Mouse (Mus musculus): ENCODE measurements around the gene Fam98b.

Gene Fam98b

DNA sequence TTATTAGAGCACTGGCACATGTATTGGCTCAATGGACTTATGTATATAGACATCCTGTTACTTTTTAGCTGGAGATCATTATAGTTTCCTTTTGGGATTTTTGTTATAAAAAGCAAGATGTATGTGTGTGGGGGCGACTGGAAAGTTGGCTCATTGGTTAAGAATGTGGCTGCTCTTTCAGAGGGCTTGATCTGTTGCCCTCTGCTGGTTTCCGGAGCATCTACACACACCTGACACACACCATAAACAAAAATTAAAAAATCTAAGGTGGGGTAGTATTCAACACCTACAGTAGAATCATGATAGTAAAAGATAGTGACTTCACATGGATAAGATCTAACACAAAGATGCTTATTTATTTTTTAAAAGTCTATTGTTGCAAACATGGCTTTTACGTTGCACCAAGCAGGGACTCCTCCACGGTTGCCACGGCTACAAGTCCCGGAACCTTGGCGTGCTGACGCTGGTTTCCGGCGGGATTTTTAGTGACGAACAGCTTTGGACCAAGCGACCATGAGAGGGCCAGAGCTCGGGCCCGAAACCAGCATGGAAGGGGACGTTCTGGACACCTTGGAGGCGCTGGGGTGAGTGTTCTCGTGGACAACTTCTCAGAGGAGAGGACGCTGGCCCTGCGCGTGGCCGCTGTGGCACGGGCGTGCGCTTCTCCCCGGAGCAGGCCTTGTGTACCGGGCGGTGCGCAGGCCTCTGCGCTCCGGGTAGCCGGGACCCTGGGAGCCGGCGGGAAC, at the start of gene Fam98b:
Gene Fam98b, plus strand, starts transcription at position 485 of the 746 bp plus-strand sequence.
- in situ Hi-C loops (cut with MboI; ENCODE audit: low pct_unique_long_range_greater_than_20kb in 1 of 2, low sequenced_read_pairs in 2 of 2, unreplicated experiment in 1 of 2), result no loop called here

DNA sequence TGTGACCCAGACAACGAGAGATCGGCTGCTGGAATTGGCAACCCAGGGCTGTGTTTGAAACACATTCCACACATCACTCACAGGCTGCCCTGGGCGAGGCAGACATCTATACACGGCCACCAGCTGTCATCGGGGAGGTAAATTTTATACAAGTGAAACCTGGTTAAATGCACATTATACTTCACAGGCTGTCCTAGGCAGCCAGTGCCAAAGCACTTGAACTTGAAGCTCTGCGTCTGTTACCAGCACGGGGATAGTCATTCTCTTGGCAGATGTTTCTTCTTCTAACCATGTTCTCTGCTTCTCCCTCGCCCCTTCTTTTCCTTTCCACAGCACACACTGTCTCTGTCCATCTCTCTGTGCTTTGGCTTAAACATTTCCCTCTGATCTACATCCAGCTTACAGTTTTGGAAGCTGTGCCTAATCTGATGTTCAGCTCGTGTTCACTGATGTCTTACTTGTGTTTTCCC, 48.6 kb upstream of the Fam98b start:
- in situ Hi-C loops (cut with MboI; ENCODE audit: low pct_unique_long_range_greater_than_20kb in 1 of 2, low sequenced_read_pairs in 2 of 2, unreplicated experiment in 1 of 2), result no loop called here

DNA sequence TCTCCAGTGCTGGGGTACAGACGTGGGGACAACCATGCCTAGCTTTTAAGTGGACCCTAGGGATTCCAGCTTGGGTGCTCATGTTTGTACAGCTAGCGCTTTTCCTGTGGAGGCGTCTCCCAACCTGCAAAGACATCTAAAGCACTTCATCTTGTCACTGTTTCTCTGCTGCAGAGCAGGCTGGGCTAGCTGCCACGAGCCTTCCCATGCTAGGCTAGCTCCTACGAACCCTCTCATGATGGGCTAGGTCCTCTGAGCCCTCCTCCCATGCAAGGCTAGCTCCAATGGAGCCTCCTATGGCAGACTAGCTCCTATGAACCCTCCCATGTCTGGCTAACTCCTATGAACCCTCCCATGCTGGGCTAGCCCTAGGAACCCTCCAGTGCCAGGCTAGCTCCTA, 46.2 kb upstream of the Fam98b start:
- in situ Hi-C loops (cut with MboI; ENCODE audit: low pct_unique_long_range_greater_than_20kb in 1 of 2, low sequenced_read_pairs in 2 of 2, unreplicated experiment in 1 of 2), result no loop called here

DNA sequence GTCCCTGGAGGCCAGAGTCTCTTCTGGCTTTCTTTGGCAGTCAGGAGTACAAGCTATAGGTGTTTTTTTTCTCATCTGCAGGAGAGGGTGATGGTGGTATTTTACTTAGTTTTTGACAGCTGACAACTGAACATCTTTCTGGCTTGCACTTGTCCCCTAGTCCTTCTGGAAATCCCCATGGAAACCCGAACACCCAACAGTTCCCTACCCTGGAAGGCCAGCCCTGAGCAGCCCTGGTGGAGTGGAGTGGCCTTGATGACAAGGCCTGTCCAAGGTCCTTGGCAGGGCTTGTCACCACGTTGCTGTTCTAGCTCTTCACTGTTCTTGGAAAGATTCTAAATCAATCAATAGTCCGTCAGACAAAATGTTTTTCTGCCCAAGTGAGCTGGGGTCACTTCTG, 45.0 kb upstream of the Fam98b start:
- in situ Hi-C loops (cut with MboI; ENCODE audit: low pct_unique_long_range_greater_than_20kb in 1 of 2, low sequenced_read_pairs in 2 of 2, unreplicated experiment in 1 of 2), result no loop called here

DNA sequence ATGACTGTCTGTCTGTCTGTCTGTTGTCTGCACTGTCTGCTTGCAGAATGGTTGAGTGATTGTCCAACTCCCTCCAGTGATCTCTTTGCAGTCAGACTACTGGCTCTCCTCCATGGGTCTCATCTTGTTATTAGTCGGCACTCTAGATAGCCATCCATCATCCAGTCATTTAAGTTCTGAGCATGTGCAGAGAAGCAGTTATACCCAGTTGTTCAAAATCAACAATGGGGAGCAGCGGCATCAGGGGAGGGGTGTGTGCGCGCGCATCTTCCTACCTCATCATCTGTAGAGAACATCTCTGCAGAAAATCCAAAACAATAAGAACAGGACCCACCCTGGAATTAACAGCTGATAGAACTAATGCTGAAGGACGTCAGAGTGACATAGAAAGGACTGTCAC, 44.5 kb upstream of the Fam98b start:
- in situ Hi-C loops (cut with MboI; ENCODE audit: low pct_unique_long_range_greater_than_20kb in 1 of 2, low sequenced_read_pairs in 2 of 2, unreplicated experiment in 1 of 2), result no loop called here

DNA sequence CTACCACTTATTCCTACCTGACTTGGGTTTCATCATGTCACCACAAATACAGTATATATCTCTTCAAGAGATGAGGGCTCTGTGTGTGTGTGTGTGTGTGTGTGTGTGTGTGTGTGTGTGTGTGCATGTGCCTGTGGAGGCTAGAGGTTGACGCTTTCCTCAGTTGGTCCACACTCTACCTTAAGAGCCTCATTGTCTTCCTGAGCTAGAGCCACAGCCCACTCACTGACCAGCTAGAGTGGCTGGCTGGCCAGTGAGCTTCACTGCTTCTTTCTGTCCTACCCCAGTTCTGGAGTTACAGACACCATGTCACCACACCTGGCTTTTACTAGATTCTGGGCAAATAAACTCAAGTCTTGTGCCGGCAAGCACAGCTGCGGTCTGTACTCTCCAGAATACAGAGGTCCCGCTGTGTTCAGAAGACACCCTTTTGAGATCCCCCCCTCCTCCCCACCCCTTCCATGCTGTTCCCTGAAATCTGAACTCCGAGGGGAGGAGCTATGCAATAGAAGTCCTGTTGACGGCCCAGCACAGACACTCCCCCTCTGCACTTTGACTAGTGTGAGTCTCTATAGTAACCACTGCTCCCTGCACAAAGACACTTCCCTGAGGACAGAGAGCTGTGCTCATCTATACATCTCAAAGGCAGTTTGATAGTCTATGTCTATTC, 39.0 kb upstream of the Fam98b start:
- in situ Hi-C loops (cut with MboI; ENCODE audit: low pct_unique_long_range_greater_than_20kb in 1 of 2, low sequenced_read_pairs in 2 of 2, unreplicated experiment in 1 of 2), result no loop called here

DNA sequence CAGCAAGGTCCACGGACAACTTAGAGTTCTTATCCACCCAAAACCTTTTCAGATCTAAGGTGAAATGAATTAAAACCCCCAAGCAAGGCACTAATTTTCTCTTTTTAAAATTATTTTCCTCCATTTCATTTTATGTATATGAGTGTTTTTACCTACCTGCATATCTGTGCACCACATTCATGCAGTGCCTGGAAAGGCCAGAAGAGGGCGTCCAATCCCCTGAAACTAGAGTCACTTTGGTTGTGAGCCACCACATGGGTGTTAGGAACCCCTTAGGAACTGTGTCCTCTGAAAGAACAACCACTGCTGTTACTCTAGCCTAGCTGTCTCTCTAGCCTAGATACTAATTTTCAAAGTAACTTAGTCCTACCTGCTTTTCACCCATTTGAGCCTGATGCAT, 33.4 kb upstream of the Fam98b start:
- in situ Hi-C loops (cut with MboI; ENCODE audit: low pct_unique_long_range_greater_than_20kb in 1 of 2, low sequenced_read_pairs in 2 of 2, unreplicated experiment in 1 of 2), result no loop called here

DNA sequence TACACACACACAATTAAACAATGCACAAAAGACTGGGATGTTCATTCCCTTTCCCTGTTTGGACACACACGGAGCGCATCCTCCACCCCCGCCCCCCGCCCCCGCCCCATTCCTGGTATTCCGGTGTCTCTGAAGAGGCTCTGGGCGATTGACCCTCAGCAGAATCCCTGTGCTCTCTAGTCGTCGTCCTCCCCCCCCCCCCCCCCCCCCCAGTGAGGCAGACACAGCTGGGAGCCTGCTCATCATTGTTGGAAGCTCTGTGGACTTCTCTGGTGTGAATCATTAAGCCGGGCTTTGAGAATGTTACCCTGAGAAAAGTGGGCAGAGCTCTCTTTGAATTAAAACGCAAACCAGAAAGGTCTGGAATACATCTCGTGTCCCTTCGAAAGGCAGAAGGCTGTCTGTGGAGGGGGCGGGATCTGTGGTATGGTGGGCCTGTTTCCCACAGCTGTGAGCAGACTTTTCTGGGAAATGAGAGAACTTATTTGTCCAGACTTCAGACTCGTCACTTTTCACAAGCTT, 31.8 kb upstream of the Fam98b start:
- in situ Hi-C loops (cut with MboI; ENCODE audit: low pct_unique_long_range_greater_than_20kb in 1 of 2, low sequenced_read_pairs in 2 of 2, unreplicated experiment in 1 of 2), result no loop called here

DNA sequence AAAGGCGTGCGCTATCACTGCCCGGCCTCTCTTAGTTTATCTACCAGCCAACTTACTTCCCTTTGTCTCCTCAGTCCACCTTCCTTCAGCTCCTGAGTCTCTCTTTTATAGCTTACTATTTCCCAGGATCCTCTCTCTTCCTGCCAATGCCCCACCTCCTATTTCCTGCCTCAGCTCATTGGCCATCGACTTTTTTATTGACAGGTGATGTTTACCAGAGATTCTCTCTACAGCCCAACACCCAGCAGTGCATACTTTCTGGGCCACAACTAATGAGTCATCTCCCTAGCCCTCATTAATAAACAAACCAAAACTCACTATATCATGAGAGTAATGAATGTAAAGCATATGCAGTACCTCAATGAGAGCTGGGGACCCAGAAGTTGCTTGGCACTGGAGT, 30.0 kb upstream of the Fam98b start:
- in situ Hi-C loops (cut with MboI; ENCODE audit: low pct_unique_long_range_greater_than_20kb in 1 of 2, low sequenced_read_pairs in 2 of 2, unreplicated experiment in 1 of 2), result no loop called here

DNA sequence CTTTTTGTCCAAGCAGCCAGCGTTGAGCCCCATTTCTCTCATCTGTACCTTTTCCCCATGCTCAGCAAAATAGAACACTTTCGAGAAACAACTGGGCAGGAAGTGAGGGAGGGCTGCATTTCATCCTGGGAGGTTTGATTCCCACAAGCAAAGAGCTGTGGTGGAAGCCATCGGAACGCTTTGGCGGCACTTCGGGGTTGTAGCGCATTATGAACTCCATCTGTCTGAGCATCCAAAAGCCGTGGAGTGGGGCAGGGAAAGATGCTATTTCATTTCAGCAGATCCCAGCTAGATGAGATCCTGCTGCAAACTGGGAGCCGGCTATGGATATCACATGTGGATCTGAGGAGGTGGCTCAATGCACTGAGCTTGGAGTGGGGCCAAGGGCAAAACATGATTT, 26.9 kb upstream of the Fam98b start:
- in situ Hi-C loops (cut with MboI; ENCODE audit: low pct_unique_long_range_greater_than_20kb in 1 of 2, low sequenced_read_pairs in 2 of 2, unreplicated experiment in 1 of 2), result loop anchor here in 1 of 2 experiments (10.0 kb wide), 1 partner anchor 328 kb away; no protein-coding TSS in a partner anchor

DNA sequence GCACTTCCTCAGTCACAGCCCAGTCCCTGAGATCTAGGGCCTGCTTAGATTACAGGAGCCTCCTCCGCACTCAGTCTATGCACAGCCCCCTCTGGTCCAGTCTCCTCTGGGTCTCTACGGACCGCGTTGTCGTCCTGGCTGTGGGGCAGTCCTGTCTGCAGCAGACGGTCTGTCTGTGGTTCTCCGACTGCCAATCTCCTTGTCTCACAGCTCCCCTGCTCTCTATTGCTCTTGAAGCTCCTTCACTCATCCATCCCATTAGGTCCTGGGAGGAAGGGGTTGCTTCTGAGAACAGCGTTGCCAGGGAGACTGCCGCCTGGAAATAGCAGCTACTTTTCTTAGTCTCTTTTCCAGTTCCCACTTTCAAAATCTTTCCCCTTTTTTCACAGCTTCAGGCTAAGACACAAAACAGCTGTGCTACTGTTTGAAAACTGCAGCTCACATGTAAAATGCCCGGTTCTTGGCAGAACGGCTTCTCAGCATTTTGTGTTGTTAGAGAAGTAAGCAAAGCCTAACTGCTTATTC, 20.9 kb upstream of the Fam98b start:
- in situ Hi-C loops (cut with MboI; ENCODE audit: low pct_unique_long_range_greater_than_20kb in 1 of 2, low sequenced_read_pairs in 2 of 2, unreplicated experiment in 1 of 2), result loop anchor here (5.0 to 10.0 kb wide), 2 partner anchors 334 to 336 kb away; no protein-coding TSS in a partner anchor

DNA sequence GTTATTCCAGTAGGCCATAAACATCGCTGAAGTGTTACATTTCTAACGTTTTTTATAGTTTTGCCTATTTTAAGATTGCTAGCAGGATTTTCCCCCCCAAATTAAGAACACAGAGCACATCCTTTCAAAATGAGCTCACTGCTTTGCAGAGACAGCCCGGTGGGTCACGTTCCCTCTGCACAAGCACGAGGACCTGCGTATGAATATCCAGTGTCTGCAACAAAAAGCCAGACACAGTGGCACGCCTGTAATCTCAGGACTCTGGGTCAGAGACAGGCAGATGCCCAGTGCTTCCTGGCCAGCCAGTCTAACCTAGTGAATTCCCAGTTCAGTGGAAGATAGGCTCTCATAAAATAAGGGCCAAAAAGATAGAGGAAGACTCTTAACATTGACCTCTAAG, 19.3 kb upstream of the Fam98b start:
- in situ Hi-C loops (cut with MboI; ENCODE audit: low pct_unique_long_range_greater_than_20kb in 1 of 2, low sequenced_read_pairs in 2 of 2, unreplicated experiment in 1 of 2), result no loop called here

DNA sequence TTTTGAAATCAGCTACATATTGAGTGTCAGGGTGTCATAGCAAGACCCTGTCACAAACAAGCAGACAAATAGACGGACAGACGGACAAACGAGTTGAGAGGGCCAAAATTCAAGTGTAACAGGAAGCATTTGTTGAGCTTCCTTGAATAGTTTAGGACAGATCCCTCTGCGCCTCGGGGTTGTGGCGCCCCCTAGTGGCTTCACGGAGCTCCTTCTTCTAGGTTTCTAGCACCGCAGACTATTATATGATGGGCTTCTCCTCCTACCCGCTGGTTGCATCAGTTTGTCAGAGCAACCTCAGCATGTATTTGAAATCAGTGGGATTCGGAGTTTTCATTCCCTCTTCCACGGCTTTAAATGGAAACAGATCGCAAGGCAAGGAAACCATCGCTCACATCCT, 18.3 kb upstream of the Fam98b start:
- in situ Hi-C loops (cut with MboI; ENCODE audit: low pct_unique_long_range_greater_than_20kb in 1 of 2, low sequenced_read_pairs in 2 of 2, unreplicated experiment in 1 of 2), result no loop called here

DNA sequence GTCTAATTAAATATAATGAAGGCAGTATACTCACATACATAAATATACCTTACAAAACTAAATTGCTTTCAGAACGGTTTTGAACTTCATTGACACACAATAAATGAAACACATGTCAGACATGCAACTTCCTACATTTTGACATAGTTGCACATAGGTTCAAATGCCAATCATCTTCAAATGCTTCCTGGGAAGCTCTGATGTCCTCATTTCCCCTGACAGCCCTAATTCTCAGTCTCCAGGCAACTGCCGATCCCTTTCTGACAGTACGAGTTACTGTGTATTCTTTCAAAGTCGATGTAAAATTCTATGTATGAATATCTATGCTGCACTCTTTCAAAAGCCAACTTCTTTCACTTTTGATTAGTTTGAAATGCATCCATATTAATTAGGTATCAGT, 7.6 kb upstream of the Fam98b start:
- in situ Hi-C loops (cut with MboI; ENCODE audit: low pct_unique_long_range_greater_than_20kb in 1 of 2, low sequenced_read_pairs in 2 of 2, unreplicated experiment in 1 of 2), result no loop called here

DNA sequence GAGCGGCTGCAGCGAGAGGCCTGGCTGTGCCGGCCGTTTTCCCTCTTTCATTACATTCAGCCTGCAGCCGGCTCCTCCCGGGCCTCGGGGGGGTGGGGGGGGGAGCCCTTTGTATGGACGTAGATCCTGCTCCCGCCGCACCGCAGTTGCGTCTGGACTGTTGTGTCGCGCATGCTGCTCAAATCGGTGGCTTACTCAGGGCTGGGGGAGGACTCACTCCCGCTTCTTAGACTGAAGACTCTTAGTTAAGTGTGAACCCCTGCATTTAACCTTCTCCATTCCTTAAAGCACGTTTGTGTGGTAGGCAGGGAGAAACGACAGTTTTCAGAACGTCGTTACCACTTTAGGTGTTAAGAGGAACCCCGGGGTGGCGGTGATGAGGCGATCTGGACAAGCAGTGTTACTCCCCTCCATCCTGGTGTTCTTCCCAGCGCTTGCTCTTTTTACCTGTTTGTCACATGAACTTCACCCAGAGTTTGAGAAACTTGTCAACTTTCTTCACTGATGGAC, 517 bp downstream of the Fam98b start:
- in situ Hi-C loops (cut with MboI; ENCODE audit: low pct_unique_long_range_greater_than_20kb in 1 of 2, low sequenced_read_pairs in 2 of 2, unreplicated experiment in 1 of 2), result loop anchor here in 1 of 2 experiments (25.0 kb wide), 1 partner anchor 187 kb away; no protein-coding TSS in a partner anchor

DNA sequence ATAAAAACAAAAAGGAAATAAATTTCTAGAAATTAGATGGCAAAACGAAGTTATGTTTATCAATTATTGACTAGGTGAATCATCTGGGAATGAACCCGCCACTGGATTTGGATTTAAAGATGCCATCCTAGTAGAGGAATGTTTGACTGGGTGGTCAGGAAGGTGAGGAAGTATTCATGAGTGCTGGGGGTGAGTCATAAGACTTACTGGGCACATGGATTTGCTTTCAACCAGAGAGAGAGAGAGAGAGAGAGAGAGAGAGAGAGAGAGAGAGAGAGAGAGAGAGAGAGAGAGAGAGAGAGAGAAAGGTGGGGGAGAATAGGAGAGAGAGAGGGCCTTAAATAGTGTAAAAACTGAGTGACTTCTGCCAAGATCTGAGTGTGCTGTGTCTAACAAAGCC, 5.9 kb downstream of the Fam98b start:
- in situ Hi-C loops (cut with MboI; ENCODE audit: low pct_unique_long_range_greater_than_20kb in 1 of 2, low sequenced_read_pairs in 2 of 2, unreplicated experiment in 1 of 2), result loop anchor here in 1 of 2 experiments (25.0 kb wide), 1 partner anchor 182 kb away; no protein-coding TSS in a partner anchor

DNA sequence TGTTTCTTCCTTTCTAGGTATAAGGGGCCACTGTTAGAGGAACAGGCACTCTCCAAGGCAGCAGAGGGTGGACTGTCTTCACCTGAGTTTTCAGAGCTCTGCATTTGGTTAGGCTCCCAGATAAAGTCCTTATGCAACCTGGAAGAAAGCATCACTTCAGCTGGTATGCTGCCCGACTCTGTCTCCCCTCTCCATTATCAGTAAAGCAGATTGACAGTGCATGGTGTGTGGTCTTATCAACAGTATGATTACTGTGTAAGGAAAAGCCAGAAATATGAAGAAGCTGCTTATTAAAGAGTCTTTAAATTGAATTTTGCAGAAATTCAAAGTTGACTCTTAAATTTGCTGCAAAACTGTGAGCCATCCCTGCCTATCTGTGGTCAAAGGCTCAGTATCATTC, 8.1 kb downstream of the Fam98b start:
- in situ Hi-C loops (cut with MboI; ENCODE audit: low pct_unique_long_range_greater_than_20kb in 1 of 2, low sequenced_read_pairs in 2 of 2, unreplicated experiment in 1 of 2), result loop anchor here in 1 of 2 experiments (25.0 kb wide), 1 partner anchor 180 kb away; no protein-coding TSS in a partner anchor

DNA sequence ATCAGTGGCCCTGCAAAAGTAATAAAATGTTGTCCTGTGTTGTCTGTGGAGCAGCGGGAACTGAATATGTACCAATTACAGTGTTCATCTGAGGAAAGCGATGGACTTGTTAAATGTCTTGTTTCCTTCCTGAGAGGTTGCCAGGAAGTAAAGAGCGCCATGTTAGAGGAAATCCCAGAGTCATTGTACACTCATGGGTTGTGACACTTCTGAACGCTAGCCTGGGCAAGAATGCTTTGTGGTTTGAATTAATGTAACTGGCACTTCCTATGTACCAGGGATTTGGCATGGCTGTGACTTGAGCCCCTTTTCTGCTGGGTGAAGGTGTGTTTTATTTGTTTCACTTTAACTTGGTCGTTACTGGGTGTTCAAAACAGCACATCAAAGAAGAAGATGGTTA, 12.6 kb downstream of the Fam98b start:
- in situ Hi-C loops (cut with MboI; ENCODE audit: low pct_unique_long_range_greater_than_20kb in 1 of 2, low sequenced_read_pairs in 2 of 2, unreplicated experiment in 1 of 2), result loop anchor here in 1 of 2 experiments (25.0 kb wide), 1 partner anchor 175 kb away; no protein-coding TSS in a partner anchor
